In the genomic region with DNA sequence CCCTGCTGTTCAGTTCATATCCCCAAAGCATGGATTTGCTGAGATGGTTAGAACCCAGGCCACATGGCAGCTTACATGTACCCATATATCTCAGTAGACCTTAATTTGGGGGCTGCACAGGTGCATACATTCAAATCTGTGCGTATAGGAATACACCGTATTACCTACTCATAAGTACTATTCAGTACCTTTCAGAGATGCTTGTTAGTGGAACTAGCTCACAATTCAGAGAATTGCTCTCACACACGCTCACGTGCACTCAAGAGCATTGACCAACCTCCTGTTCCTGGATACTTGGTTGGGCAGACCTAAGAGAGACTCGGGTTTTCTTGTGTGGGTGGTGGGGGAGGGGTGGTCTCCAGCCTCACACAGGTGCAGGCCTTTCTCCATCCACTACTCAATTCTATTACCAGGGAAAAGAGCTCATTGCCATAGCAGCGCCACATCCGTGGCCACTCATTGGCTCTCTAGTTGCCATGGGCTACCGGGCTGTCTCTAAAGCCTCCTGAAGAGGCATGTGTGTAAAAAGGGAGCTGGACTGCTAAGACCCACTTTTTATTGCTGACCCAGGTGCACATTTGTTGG, we compare ENCODE assay signal across 8 mouse cellular contexts.
DNase-seq lines count a peak whose midpoint lies in the region; ATAC-seq and TF ChIP-seq lines count a peak whose summit lies in the region.

No protein-coding gene starts in this region.

- 50% methylated on average over 8 of the region's 8 CpGs for WGBS in kidney, postnatal 0 days

- TF ChIP-seq CTCF in kidney, postnatal 0 days (IDR thresholded peaks at IDR 0.05; ENCODE audit: low read depth) = no peak

- no peak for ATAC-seq in kidney, postnatal 0 days (replicated peaks; ENCODE audit: low FRiP score, low read depth)

- H3K4me1 ChIP-seq in kidney, postnatal 0 days (replicated peaks; ENCODE audit: insufficient read depth, low read length) = 0 out of 2 replicates have a peak, but pooled peaks cover 5% of the 10 kb centered on the region

- H3K4me2 ChIP-seq in kidney, postnatal 0 days (ENCODE audit: low read length) = peak overlapping the region; percentile 92; the same call in 1 of the 2 replicates

- H3K27ac ChIP-seq in kidney, postnatal 0 days = no peak overlapping the region

- H3K9ac ChIP-seq in kidney, postnatal 0 days (ENCODE audit: low read depth, low read length) = no peak overlapping the region

- H3K9me3 ChIP-seq in kidney, postnatal 0 days (replicated peaks; ENCODE audit: low read length) = no peaks in the 10 kb centered on the region

- H3K4me3 ChIP-seq in kidney, postnatal 0 days (replicated peaks; ENCODE audit: low read depth, low read length) = no peak overlapping the region

- no peak for DNase-seq in kidney, postnatal 0 days (ENCODE audit: low spot score)
- DNase-seq in kidney, adult 8-10 months = no peak
- peak; percentile 17 for DNase-seq in forelimb bud, embryonic 11.5 days (ENCODE audit: low read depth, low spot score)
- DNase-seq in left cerebral cortex, postnatal 10 days (ENCODE audit: extremely low spot score in 1 of 2, low spot score in 2 of 2) = peak; percentile 70 to 73
- DNase-seq in retina, embryonic 14.5 days (ENCODE audit: low spot score) = peak; percentile 55
- DNase-seq in gastrocnemius, postnatal 10 days = no peak
- DNase-seq in adrenal gland, adult 8-10 months = no peak
- no peak for DNase-seq in thymus, postnatal 36 days

- H3K27me3 ChIP-seq in kidney, postnatal 0 days (ENCODE audit: insufficient read depth, low read length) = peaks cover 22% of the 10 kb centered on the region

- intact Hi-C loops in left cerebral cortex, postnatal 10 days (cut with DNase I) = no loop called here

- no peaks in the 10 kb centered on the region for H3K36me3 ChIP-seq in kidney, postnatal 0 days (ENCODE audit: insufficient read depth, low read length)

Comparison
In these comparisons a context has a peak if more than half of its experiments do, and no peak if none do; other contexts are left out.
1. DNase-seq: peak in forelimb bud, embryonic 11.5 days (single experiment), left cerebral cortex, postnatal 10 days (2 of 2) and retina, embryonic 14.5 days (single experiment); none in kidney, postnatal 0 days (single experiment), kidney, adult 8-10 months (0 of 2), gastrocnemius, postnatal 10 days (single experiment), adrenal gland, adult 8-10 months (single experiment) and thymus, postnatal 36 days (0 of 2).